Mouse (Mus musculus) midbrain, postnatal 0 days (tissue): ENCODE results near the gene Slc7a5. TPM values are rescaled to one million over a fixed set of nuclear protein-coding genes. Genes with fewer than 3 reads are reported as not detected.

ENCODE experiments used
- ATAC-seq: fragments of 200-750 bp; cut with Nextera tagmentation; 2 replicates; pipeline ENCODE4 v1.8.0; 2017; ENCODE audit warnings: moderate number of reproducible peaks, mild to moderate bottlenecking, moderate TSS enrichment, moderate library complexity; ENCODE audit not compliant: low FRiP score
- DNase-seq: peaks from one replicate; pipeline ENCODE4 v3.0.0-alpha.2; 2015; ENCODE audit warnings: low spot score
- H3K27ac ChIP-seq: fragments of 300-500 bp; sonication (generic); 2 replicates; pipeline ENCODE4 v1.5.1; 2014; ENCODE audit warnings: low read depth, mild to moderate bottlenecking, low read length, mixed read lengths
- H3K27me3 ChIP-seq: fragments of 300-500 bp; sonication (generic); 2 replicates; pipeline ENCODE4 v1.6.1; 2014; ENCODE audit warnings: low read length, control low read depth, mixed read lengths; ENCODE audit not compliant: insufficient read depth
- H3K36me3 ChIP-seq: fragments of 300-500 bp; sonication (generic); 2 replicates; pipeline ENCODE4 v1.6.1; 2014; ENCODE audit warnings: low read length, control low read depth, mixed read lengths; ENCODE audit not compliant: insufficient read depth
- H3K4me1 ChIP-seq: fragments of 300-500 bp; sonication (generic); 2 replicates; pipeline ENCODE4 v1.6.1; 2014; ENCODE audit warnings: mild to moderate bottlenecking, control low read depth, antibody characterized with exemption, low read length, mixed read lengths; ENCODE audit not compliant: insufficient read depth
- H3K4me2 ChIP-seq: fragments of 300-500 bp; sonication (generic); 2 replicates; pipeline ENCODE4 v1.6.1; 2014; ENCODE audit warnings: low read depth, mild to moderate bottlenecking, low read length, mixed read lengths; ENCODE audit not compliant: poor library complexity, severe bottlenecking
- H3K4me3 ChIP-seq: fragments of 300-500 bp; sonication (generic); 2 replicates; pipeline ENCODE4 v1.5.1; 2014; ENCODE audit warnings: low read depth, mild to moderate bottlenecking, low read length, moderate library complexity
- H3K9ac ChIP-seq: fragments of 300-500 bp; sonication (generic); replicated peaks from 2 replicates; pipeline ENCODE4 v1.6.1; 2014; ENCODE audit warnings: mild to moderate bottlenecking, low read length, moderate library complexity, mixed read lengths; ENCODE audit not compliant: poor library complexity, severe bottlenecking
- H3K9me3 ChIP-seq: fragments of 300-500 bp; sonication (generic); 2 replicates; pipeline ENCODE4 v1.6.1; 2016; ENCODE audit warnings: low read length, control low read depth
- CTCF ChIP-seq: IDR thresholded peaks from 2 replicates; pipeline ENCODE4 v1.5.1; 2016; ENCODE audit warnings: antibody characterized with exemption, mild to moderate bottlenecking
- WGBS: fragments of 180-500 bp; shearing (Covaris S2); extraction: QIAGEN DNeasy Blood & Tissue Kit; methylation state at CpG from one replicate; pipeline ENCODE4 v1.1.7; 2014; 5-methylcytosine and 5-hydroxymethylcytosine counted together
- polyA plus RNA-seq: library from polyadenylated mRNA; unstranded; fragments of >200 nt; fragmentation: Nextera tagmentation; extraction: Ambion mirVana; gene quantifications from 2 replicates; pipeline ENCODE4 v1.2.1, GENCODE M21; 2015
- total RNA-seq: library from RNA; depleted of rRNA; stranded (reverse); fragments of >200 nt; gene quantifications from 2 replicates; pipeline ENCODE4 v1.2.3, GENCODE M21; 2014

Gene Slc7a5
- total and polyA plus RNA-seq, 2 experiments from 2014 or later, result 64.5 to 115 TPM

DNA sequence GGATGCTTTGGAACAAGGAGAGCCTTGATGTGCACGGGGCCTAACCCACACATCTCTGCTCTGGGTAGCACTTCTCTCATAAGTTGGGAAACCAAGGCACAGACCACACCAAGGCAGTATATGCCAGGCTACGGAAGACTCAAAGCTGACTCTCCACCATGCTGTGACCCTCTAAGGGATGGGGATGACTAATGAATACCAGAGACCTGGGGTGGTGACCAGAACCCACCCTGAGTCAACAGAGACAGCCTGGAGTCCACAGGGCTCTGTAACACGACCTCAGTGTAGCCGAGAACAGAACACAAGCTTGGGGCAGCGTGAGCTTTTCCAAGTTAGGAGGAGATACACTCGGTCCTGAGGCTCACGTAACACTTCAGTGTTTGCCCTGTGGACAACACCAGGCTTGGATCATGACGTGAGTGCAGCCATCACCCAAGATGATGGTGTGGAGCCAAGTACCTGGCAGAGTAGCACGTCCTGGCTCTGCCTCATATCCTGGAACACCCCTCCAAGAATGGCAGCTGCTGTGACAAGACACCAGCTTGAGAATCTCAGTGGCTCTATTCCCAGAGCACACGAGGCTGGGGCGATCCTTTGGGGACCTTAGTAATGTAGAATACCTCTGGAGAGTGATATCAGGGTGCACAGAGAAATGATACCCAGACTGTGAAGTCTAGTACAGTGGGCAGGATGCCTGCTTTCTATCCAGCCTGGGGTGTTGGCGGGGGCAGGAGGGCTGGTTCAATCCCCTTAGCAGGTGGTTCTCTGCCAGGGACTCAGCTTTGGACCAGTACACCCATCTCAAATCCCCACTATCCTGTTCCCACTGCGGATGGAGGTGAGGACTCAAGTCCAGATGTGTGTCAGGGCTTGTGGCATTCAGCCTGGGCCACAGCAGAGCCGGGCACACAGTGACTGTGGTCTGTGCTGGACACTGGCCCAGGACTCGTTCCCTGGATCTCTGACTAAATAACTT is 17.4 kb downstream of the Slc7a5 start:
- no peak overlapping the region for H3K4me2 ChIP-seq
- no peak overlapping the region for H3K27ac ChIP-seq
- H3K27me3 ChIP-seq, result no peaks in the 10 kb centered on the region
- no peak for ATAC-seq
- H3K4me1 ChIP-seq, result no peaks in the 10 kb centered on the region
- no peak for TF ChIP-seq CTCF
- H3K36me3 ChIP-seq, result peaks cover 51% of the 10 kb centered on the region
- no peak overlapping the region for H3K9ac ChIP-seq
- no peak overlapping the region for H3K4me3 ChIP-seq
- no peaks in the 10 kb centered on the region for H3K9me3 ChIP-seq
- WGBS, result 83% methylated on average over 15 of the region's 15 CpGs
- DNase-seq, result no peak

DNA sequence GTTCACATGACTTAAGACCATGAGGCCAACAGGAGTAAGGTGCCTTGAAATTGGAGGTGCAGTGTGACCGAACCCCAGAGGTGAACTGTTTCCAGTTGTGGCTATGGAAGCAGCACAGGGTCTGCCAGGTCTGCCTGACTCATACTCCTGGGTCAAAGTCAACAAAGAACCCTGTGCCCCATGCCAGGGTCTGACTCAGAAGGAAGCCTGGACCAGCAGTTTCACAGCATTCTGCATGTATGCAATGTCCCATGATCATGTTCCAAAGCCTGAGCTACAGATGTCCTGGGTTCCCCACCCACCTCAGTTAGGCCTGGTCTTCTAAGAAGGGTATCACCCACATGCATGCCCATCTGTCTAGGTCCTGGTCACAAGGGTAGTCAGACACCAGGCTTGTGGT is 18.2 kb downstream of the Slc7a5 start:
- H3K4me2 ChIP-seq, result no peak overlapping the region
- H3K4me3 ChIP-seq, result no peak overlapping the region
- peaks cover 50% of the 10 kb centered on the region for H3K36me3 ChIP-seq
- no peak overlapping the region for H3K27ac ChIP-seq
- no peaks in the 10 kb centered on the region for H3K4me1 ChIP-seq
- ATAC-seq (no peak), DNase-seq (no peak)
- H3K9ac ChIP-seq, result no peak overlapping the region
- 100% methylated on average over 1 of the region's 1 CpGs for WGBS
- TF ChIP-seq CTCF, result no peak
- H3K27me3 ChIP-seq, result no peaks in the 10 kb centered on the region
- no peaks in the 10 kb centered on the region for H3K9me3 ChIP-seq

DNA sequence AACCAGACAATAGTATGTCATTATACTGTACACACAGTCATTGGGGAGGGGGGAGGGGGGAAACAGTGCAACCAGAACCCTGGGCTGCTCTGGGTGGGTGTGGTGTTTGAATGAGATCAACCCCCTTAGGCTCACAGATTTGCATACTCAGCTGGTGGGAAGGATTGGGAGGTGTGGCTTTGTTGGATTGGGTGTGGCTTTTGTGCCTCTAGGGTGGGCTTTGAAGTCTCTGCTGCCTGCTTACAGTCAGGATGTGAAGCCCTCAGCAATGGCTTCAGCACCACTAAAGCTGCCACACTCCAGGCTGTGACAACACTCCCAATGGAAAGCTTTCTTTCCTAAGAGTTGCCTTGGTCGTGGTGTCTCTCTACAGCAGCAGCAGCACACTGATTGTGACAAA is 19.9 kb downstream of the Slc7a5 start:
- no peak overlapping the region for H3K4me3 ChIP-seq
- H3K9ac ChIP-seq, result no peak overlapping the region
- H3K27ac ChIP-seq, result no peak overlapping the region
- DNase-seq, result no peak
- 68% methylated on average over 1 of the region's 1 CpGs for WGBS
- no peak overlapping the region for H3K4me2 ChIP-seq
- no peaks in the 10 kb centered on the region for H3K9me3 ChIP-seq
- no peaks in the 10 kb centered on the region for H3K27me3 ChIP-seq
- peaks cover 54% of the 10 kb centered on the region for H3K36me3 ChIP-seq
- no peak for ATAC-seq
- no peaks in the 10 kb centered on the region for H3K4me1 ChIP-seq
- TF ChIP-seq CTCF, result no peak

DNA sequence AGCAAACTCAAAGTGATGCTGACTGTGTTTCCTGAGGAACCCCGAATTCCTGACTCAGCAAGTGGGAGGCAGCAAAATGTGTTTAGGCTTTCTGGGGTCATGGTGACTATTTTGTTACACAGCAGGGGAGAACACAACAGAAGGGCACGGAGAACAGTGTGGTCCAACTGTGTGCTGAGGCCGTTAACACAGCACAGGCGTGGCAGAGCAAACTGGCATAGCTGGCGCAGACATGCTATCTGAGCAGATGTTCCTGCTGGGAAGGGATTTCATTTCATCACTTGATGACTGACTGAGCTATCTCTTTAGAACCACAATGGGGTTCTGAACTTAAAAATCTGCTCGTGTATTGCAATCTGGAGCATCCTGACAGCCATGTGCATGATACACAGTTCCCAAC is 22.1 kb downstream of the Slc7a5 start:
- TF ChIP-seq CTCF, result no peak
- no peaks in the 10 kb centered on the region for H3K4me1 ChIP-seq
- WGBS, result 84% methylated on average over 6 of the region's 6 CpGs
- H3K27me3 ChIP-seq, result no peaks in the 10 kb centered on the region
- no peak overlapping the region for H3K4me2 ChIP-seq
- ATAC-seq (no peak), DNase-seq (peak; percentile 57)
- H3K27ac ChIP-seq, result no peak overlapping the region
- H3K9me3 ChIP-seq, result no peaks in the 10 kb centered on the region
- no peak overlapping the region for H3K4me3 ChIP-seq
- peaks cover 66% of the 10 kb centered on the region for H3K36me3 ChIP-seq
- no peak overlapping the region for H3K9ac ChIP-seq

DNA sequence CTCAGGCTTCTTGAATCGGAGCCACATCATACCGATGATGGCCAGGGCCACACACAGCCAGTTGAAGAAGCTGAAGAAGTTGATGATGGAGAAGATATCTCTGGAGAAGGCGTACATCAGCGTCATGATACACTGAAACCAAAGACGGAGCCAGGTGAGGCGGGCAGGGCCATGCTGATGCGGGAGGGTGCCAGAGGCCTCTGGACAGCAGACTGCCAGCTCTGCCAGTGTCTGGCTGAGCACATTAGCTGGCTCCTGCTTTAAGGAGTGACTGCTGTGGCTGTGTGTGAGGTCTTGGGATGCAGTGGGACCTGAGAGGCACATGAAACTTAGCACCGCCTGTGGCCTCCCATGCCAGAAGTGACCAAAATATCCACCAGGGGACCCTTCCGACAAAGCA is 22.5 kb downstream of the Slc7a5 start:
- no peak overlapping the region for H3K27ac ChIP-seq
- no peak overlapping the region for H3K4me3 ChIP-seq
- peaks cover 69% of the 10 kb centered on the region for H3K36me3 ChIP-seq
- WGBS, result 93% methylated on average over 9 of the region's 9 CpGs
- H3K9me3 ChIP-seq, result no peaks in the 10 kb centered on the region
- no peak overlapping the region for H3K9ac ChIP-seq
- no peaks in the 10 kb centered on the region for H3K27me3 ChIP-seq
- DNase-seq (no peak), ATAC-seq (no peak)
- H3K4me1 ChIP-seq, result no peaks in the 10 kb centered on the region
- TF ChIP-seq CTCF, result no peak
- no peak overlapping the region for H3K4me2 ChIP-seq

DNA sequence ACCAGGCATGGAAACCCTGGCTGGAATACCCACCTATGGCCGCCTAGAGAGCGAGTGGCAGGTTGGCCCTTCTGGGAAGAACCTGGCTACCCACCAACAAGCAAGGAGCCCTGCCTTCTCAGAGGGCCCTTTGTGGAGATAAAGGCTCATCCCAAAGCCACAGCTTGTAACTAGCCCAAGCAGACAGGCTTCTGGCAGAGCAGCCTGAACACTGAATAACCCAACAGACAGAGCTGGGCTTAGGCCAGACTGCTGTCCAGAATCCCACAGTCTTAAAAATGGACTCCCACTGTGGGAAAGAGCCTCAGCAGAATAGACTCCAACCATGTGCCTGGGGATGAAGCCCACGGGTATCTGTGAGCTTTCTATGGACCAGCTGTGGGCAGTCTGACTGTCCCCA is 23.3 kb downstream of the Slc7a5 start:
- Histone ChIP-seq H3K27ac (no peak overlapping the region; the same call in 1 of the 2 replicates), H3K4me1 (no peaks in the 10 kb centered on the region), H3K4me2 (no peak overlapping the region), H3K4me3 (no peak overlapping the region), H3K9ac (no peak overlapping the region), H3K27me3 (no peaks in the 10 kb centered on the region), H3K36me3 (peaks cover 69% of the 10 kb centered on the region), H3K9me3 (no peaks in the 10 kb centered on the region)
- 81% methylated on average over 3 of the region's 3 CpGs for WGBS
- TF ChIP-seq CTCF, result no peak
- peak; percentile 71 for DNase-seq
- ATAC-seq, result no peak
